Mouse (Mus musculus) erythroblast, embryonic 14.5 days (primary cell): ENCODE data around the gene Vps13d.

Experiments used
- GATA1 ChIP-seq: IDR thresholded peaks from 2 replicates; pipeline ENCODE4 v1.6.1; 2012; ENCODE audit warnings: low read length, inconsistent platforms, mixed read lengths
- TAL1 ChIP-seq: IDR thresholded peaks from 3 replicates; pipeline ENCODE4 v1.6.1; 2012; ENCODE audit warnings: low read length, inconsistent platforms, mixed read lengths

- TF ChIP-seq GATA1 (no peak), TAL1 (no peak)
Observed at GRCm38 (mm10) chr4:145213999-145214785, 19.4 kb upstream of the Vps13d start.
